Mouse (Mus musculus): ENCODE results near the gene Mrpl51. TPM values are rescaled to one million over a fixed set of nuclear protein-coding genes. Genes with fewer than 3 reads are reported as not detected.

Gene Mrpl51
- polyA plus RNA-seq, 1 experiment from 2014 or later, result 184 TPM

- Histone ChIP-seq H3K4me3 (ENCODE audit: low read depth, low read length) (no peak overlapping the region), H3K9me3 (ENCODE audit: control insufficient read depth, low read length) (no peaks in the 10 kb centered on the region), H3K27me3 (ENCODE audit: control insufficient read depth, insufficient read depth, low read length) (no peaks in the 10 kb centered on the region), H3K36me3 (ENCODE audit: control insufficient read depth, insufficient read depth, low read length) (peaks cover 35% of the 10 kb centered on the region), H3K4me2 (replicated peaks; ENCODE audit: low read depth, low read length) (no peak overlapping the region), H3K4me1 (replicated peaks; ENCODE audit: control insufficient read depth, insufficient read depth, low read length) (peaks cover 16% of the 10 kb centered on the region), H3K9ac (ENCODE audit: low read depth, low read length) (no peak overlapping the region), H3K27ac (ENCODE audit: low read depth, low read length) (no peak overlapping the region)
- WGBS, result 90% methylated on average over 6 of the region's 6 CpGs
- DNase-seq (ENCODE audit: low spot score) (no peak), ATAC-seq (ENCODE audit: low FRiP score) (no peak)
These were observed 21.4 kb upstream of the Mrpl51 start for GRCm38 (mm10) chr6:125170194-125170593.

GRCm38 (mm10) chr6:125172474-125172873, 19.1 kb upstream of the Mrpl51 start:
- H3K36me3 ChIP-seq (ENCODE audit: control insufficient read depth, insufficient read depth, low read length), result peaks cover 41% of the 10 kb centered on the region

GRCm38 (mm10) chr6:125173256-125173655, 18.3 kb upstream of the Mrpl51 start:
- H3K4me2 ChIP-seq (replicated peaks; ENCODE audit: low read depth, low read length), result no peak overlapping the region
- no peak overlapping the region for H3K27ac ChIP-seq (ENCODE audit: low read depth, low read length)
- H3K4me1 ChIP-seq (replicated peaks; ENCODE audit: control insufficient read depth, insufficient read depth, low read length), result no peaks in the 10 kb centered on the region
- no peaks in the 10 kb centered on the region for H3K27me3 ChIP-seq (ENCODE audit: control insufficient read depth, insufficient read depth, low read length)
- DNase-seq (ENCODE audit: low spot score) (no peak), ATAC-seq (ENCODE audit: low FRiP score) (no peak)
- no peak overlapping the region for H3K9ac ChIP-seq (ENCODE audit: low read depth, low read length)
- 96% methylated on average over 7 of the region's 7 CpGs for WGBS
- H3K9me3 ChIP-seq (ENCODE audit: control insufficient read depth, low read length), result no peaks in the 10 kb centered on the region
- H3K4me3 ChIP-seq (ENCODE audit: low read depth, low read length), result no peak overlapping the region
- H3K36me3 ChIP-seq (ENCODE audit: control insufficient read depth, insufficient read depth, low read length), result peaks cover 37% of the 10 kb centered on the region

More at GRCm38 (mm10) chr6:125172474-125172873, 19.1 kb upstream of the Mrpl51 start:
- H3K9me3 ChIP-seq (ENCODE audit: control insufficient read depth, low read length), result no peaks in the 10 kb centered on the region
- H3K27me3 ChIP-seq (ENCODE audit: control insufficient read depth, insufficient read depth, low read length), result no peaks in the 10 kb centered on the region
- WGBS, result 98% methylated on average over 2 of the region's 2 CpGs
- H3K4me3 ChIP-seq (ENCODE audit: low read depth, low read length), result no peak overlapping the region
- ATAC-seq (ENCODE audit: low FRiP score) (no peak), DNase-seq (ENCODE audit: low spot score) (no peak)
- H3K4me2 ChIP-seq (replicated peaks; ENCODE audit: low read depth, low read length), result no peak overlapping the region
- H3K9ac ChIP-seq (ENCODE audit: low read depth, low read length), result no peak overlapping the region
- no peak overlapping the region for H3K27ac ChIP-seq (ENCODE audit: low read depth, low read length)
- 0 out of 2 replicates have a peak, but pooled peaks cover under 1% of the 10 kb centered on the region for H3K4me1 ChIP-seq (replicated peaks; ENCODE audit: control insufficient read depth, insufficient read depth, low read length)

- Histone ChIP-seq H3K9ac (ENCODE audit: low read depth, low read length) (no peak overlapping the region), H3K36me3 (ENCODE audit: control insufficient read depth, insufficient read depth, low read length) (peaks cover 38% of the 10 kb centered on the region), H3K4me2 (replicated peaks; ENCODE audit: low read depth, low read length) (no peak overlapping the region), H3K27ac (ENCODE audit: low read depth, low read length) (no peak overlapping the region), H3K9me3 (ENCODE audit: control insufficient read depth, low read length) (no peaks in the 10 kb centered on the region), H3K27me3 (ENCODE audit: control insufficient read depth, insufficient read depth, low read length) (no peaks in the 10 kb centered on the region), H3K4me3 (ENCODE audit: low read depth, low read length) (no peak overlapping the region), H3K4me1 (replicated peaks; ENCODE audit: control insufficient read depth, insufficient read depth, low read length) (no peaks in the 10 kb centered on the region)
- WGBS, result 91% methylated on average over 5 of the region's 5 CpGs
- ATAC-seq (ENCODE audit: low FRiP score), result no peak
- DNase-seq (ENCODE audit: low spot score), result no peak
These were observed 16.1 kb upstream of the Mrpl51 start for GRCm38 (mm10) chr6:125175469-125175868.

- DNase-seq (ENCODE audit: low spot score) (no peak), ATAC-seq (ENCODE audit: low FRiP score) (no peak)
- no peak overlapping the region for H3K27ac ChIP-seq (ENCODE audit: low read depth, low read length)
- H3K36me3 ChIP-seq (ENCODE audit: control insufficient read depth, insufficient read depth, low read length), result peaks cover 29% of the 10 kb centered on the region
- 97% methylated on average over 7 of the region's 7 CpGs for WGBS
- H3K4me3 ChIP-seq (ENCODE audit: low read depth, low read length), result no peak overlapping the region
- no peak overlapping the region for H3K4me2 ChIP-seq (replicated peaks; ENCODE audit: low read depth, low read length)
- no peak overlapping the region for H3K9ac ChIP-seq (ENCODE audit: low read depth, low read length)
- H3K27me3 ChIP-seq (ENCODE audit: control insufficient read depth, insufficient read depth, low read length), result no peaks in the 10 kb centered on the region
- H3K9me3 ChIP-seq (ENCODE audit: control insufficient read depth, low read length), result no peaks in the 10 kb centered on the region
- no peaks in the 10 kb centered on the region for H3K4me1 ChIP-seq (replicated peaks; ENCODE audit: control insufficient read depth, insufficient read depth, low read length)
These were observed 12.0 kb upstream of the Mrpl51 start for GRCm38 (mm10) chr6:125179601-125180000.

- H3K4me2 ChIP-seq (replicated peaks; ENCODE audit: low read depth, low read length), result no peak overlapping the region
- no peaks in the 10 kb centered on the region for H3K9me3 ChIP-seq (ENCODE audit: control insufficient read depth, low read length)
- DNase-seq (ENCODE audit: low spot score), result no peak
- H3K27me3 ChIP-seq (ENCODE audit: control insufficient read depth, insufficient read depth, low read length), result no peaks in the 10 kb centered on the region
- no peaks in the 10 kb centered on the region for H3K4me1 ChIP-seq (replicated peaks; ENCODE audit: control insufficient read depth, insufficient read depth, low read length)
- peaks cover 31% of the 10 kb centered on the region for H3K36me3 ChIP-seq (ENCODE audit: control insufficient read depth, insufficient read depth, low read length)
- no peak overlapping the region for H3K9ac ChIP-seq (ENCODE audit: low read depth, low read length)
- H3K4me3 ChIP-seq (ENCODE audit: low read depth, low read length), result no peak overlapping the region
- 84% methylated on average over 5 of the region's 5 CpGs for WGBS
- no peak for ATAC-seq (ENCODE audit: low FRiP score)
- H3K27ac ChIP-seq (ENCODE audit: low read depth, low read length), result no peak overlapping the region
These were observed 9.5 kb upstream of the Mrpl51 start for GRCm38 (mm10) chr6:125182133-125182532.

- Histone ChIP-seq H3K9ac (ENCODE audit: low read depth, low read length) (no peak overlapping the region), H3K27ac (ENCODE audit: low read depth, low read length) (no peak overlapping the region), H3K4me3 (ENCODE audit: low read depth, low read length) (no peak overlapping the region), H3K36me3 (ENCODE audit: control insufficient read depth, insufficient read depth, low read length) (peaks cover 32% of the 10 kb centered on the region), H3K4me2 (replicated peaks; ENCODE audit: low read depth, low read length) (no peak overlapping the region), H3K27me3 (ENCODE audit: control insufficient read depth, insufficient read depth, low read length) (no peaks in the 10 kb centered on the region), H3K4me1 (replicated peaks; ENCODE audit: control insufficient read depth, insufficient read depth, low read length) (no peaks in the 10 kb centered on the region), H3K9me3 (ENCODE audit: control insufficient read depth, low read length) (no peaks in the 10 kb centered on the region)
- DNase-seq (ENCODE audit: low spot score) (no peak), ATAC-seq (ENCODE audit: low FRiP score) (no peak)
- WGBS, result 94% methylated on average over 10 of the region's 10 CpGs
These were observed 5.4 kb upstream of the Mrpl51 start for GRCm38 (mm10) chr6:125186203-125186602.

GRCm38 (mm10) chr6:125190816-125191215, 785 bp upstream of the Mrpl51 start:
- Histone ChIP-seq H3K4me2 (replicated peaks; ENCODE audit: low read depth, low read length) (peak overlapping the region; percentile 57), H3K36me3 (ENCODE audit: control insufficient read depth, insufficient read depth, low read length) (0 out of 2 replicates have a peak, but pooled peaks cover 14% of the 10 kb centered on the region), H3K4me1 (replicated peaks; ENCODE audit: control insufficient read depth, insufficient read depth, low read length) (peaks cover 3% of the 10 kb centered on the region; the same call in 1 of the 2 replicates), H3K27me3 (ENCODE audit: control insufficient read depth, insufficient read depth, low read length) (no peaks in the 10 kb centered on the region), H3K27ac (ENCODE audit: low read depth, low read length) (no peak overlapping the region), H3K9me3 (ENCODE audit: control insufficient read depth, low read length) (no peaks in the 10 kb centered on the region), H3K9ac (ENCODE audit: low read depth, low read length) (peak overlapping the region; percentile 77), H3K4me3 (ENCODE audit: low read depth, low read length) (peak overlapping the region; percentile 56)
- no peak for ATAC-seq (ENCODE audit: low FRiP score)
- peak; percentile 31 for DNase-seq (ENCODE audit: low spot score)

GRCm38 (mm10) chr6:125192016-125192714, 564 bp downstream of the Mrpl51 start:
- Histone ChIP-seq H3K36me3 (ENCODE audit: control insufficient read depth, insufficient read depth, low read length) (0 out of 2 replicates have a peak, but pooled peaks cover 8% of the 10 kb centered on the region), H3K4me2 (replicated peaks; ENCODE audit: low read depth, low read length) (peak overlapping the region; percentile 56), H3K4me3 (ENCODE audit: low read depth, low read length) (peak overlapping the region; percentile 56), H3K9me3 (ENCODE audit: control insufficient read depth, low read length) (no peaks in the 10 kb centered on the region), H3K27ac (ENCODE audit: low read depth, low read length) (peak overlapping the region; percentile 96), H3K9ac (ENCODE audit: low read depth, low read length) (peak overlapping the region; percentile 77), H3K4me1 (replicated peaks; ENCODE audit: control insufficient read depth, insufficient read depth, low read length) (peaks cover 3% of the 10 kb centered on the region; the same call in 1 of the 2 replicates), H3K27me3 (ENCODE audit: control insufficient read depth, insufficient read depth, low read length) (no peaks in the 10 kb centered on the region)
- ATAC-seq (ENCODE audit: low FRiP score) (peak; percentile 96), DNase-seq (ENCODE audit: low spot score) (peak; percentile 96)
- under 1% methylated on average over 34 of the region's 34 CpGs for WGBS
